Mouse (Mus musculus) heart, adult 2 months (tissue): ENCODE results near the gene Gm11084. TPM values are rescaled to one million over a fixed set of nuclear protein-coding genes. Genes with fewer than 3 reads are reported as not detected.

Source experiments
- DNase-seq, 2 experiments: peaks; one replicate each; pipeline ENCODE4 v3.0.0; 2021
- H3K27ac ChIP-seq: fragments of 200-600 bp; 2 replicates; pipeline ENCODE4 v1.8.1; 2022
- H3K27me3 ChIP-seq: fragments of 200-500 bp; 2 replicates; pipeline ENCODE4 v1.6.1; 2012; ENCODE audit warnings: mild to moderate bottlenecking, low read length, inconsistent platforms, mixed read lengths; ENCODE audit not compliant: control insufficient read depth, insufficient read depth
- H3K36me3 ChIP-seq: fragments of 200-500 bp; 2 replicates; pipeline ENCODE4 v1.6.1; 2012; ENCODE audit warnings: low read length, inconsistent platforms; ENCODE audit not compliant: control insufficient read depth, insufficient read depth
- H3K4me1 ChIP-seq: fragments of 200-500 bp; 2 replicates; pipeline ENCODE4 v1.6.1; 2011; ENCODE audit warnings: low read length; ENCODE audit not compliant: control insufficient read depth, insufficient read depth
- H3K4me3 ChIP-seq: fragments of 200-600 bp; 2 replicates; pipeline ENCODE4 v1.8.1; 2022
- H3K79me2 ChIP-seq: fragments of 200-500 bp; replicated peaks from 2 replicates; pipeline ENCODE4 v1.6.1; 2012; ENCODE audit warnings: mild to moderate bottlenecking, inconsistent platforms, low read length, moderate library complexity, mixed read lengths; ENCODE audit not compliant: control insufficient read depth, insufficient read depth
- H3K9ac ChIP-seq: fragments of 200-500 bp; 2 replicates; pipeline ENCODE4 v1.6.1; 2012; ENCODE audit warnings: low read depth, mild to moderate bottlenecking, control low read depth, inconsistent platforms, low read length, mixed read lengths
- CTCF ChIP-seq: fragments of 200-600 bp; IDR thresholded peaks from 2 replicates; pipeline ENCODE4 v1.8.1; 2022; ENCODE audit warnings: antibody characterized with exemption, mild to moderate bottlenecking, moderate library complexity
- EP300 ChIP-seq: fragments of 200-500 bp; IDR thresholded peaks from 2 replicates; pipeline ENCODE4 v1.6.1; 2011; ENCODE audit warnings: low read depth, low read length, control low read depth; ENCODE audit not compliant: insufficient read depth
- POLR2A ChIP-seq: fragments of 200-500 bp; IDR thresholded peaks from 2 replicates; pipeline ENCODE4 v1.6.1; 2011; ENCODE audit warnings: mild to moderate bottlenecking, low read depth, low read length, control low read depth; ENCODE audit not compliant: insufficient read depth
- WGBS: fragments of 180-500 bp; shearing (Covaris S2); methylation state at CpG from one replicate; pipeline ENCODE4 v1.1.7; 2018; 5-methylcytosine and 5-hydroxymethylcytosine counted together
- intact Hi-C: fragments of 180-260 bp; cut with DNase I; formaldehyde crosslinking; loops from one replicate; pipeline ENCODE4 v1.15.1; 2025
- long read RNA-seq: library from polyadenylated mRNA; stranded (forward); transcript quantifications from one replicate; pipeline ENCODE4 v2.0.0, GENCODE M21; 2021
- polyA plus RNA-seq: library from polyadenylated mRNA; depleted of rRNA; stranded (reverse); fragments of >200 nt; gene quantifications from 2 replicates; pipeline ENCODE4 v1.2.3, GENCODE M21; 2012; rRNA removed
- total RNA-seq, 2 experiments: library from RNA; stranded (reverse); gene quantifications; 2 replicates each; pipeline ENCODE4 v1.2.3; 2021

Gene Gm11084
- total RNA-seq, result not detected
- not detected in 2 replicates for polyA plus RNA-seq
- long read RNA-seq, partial matches to known transcripts, result 0 of 1 reads
- long read RNA-seq, other reads (novel, unspliced or antisense), result 1 of 1 reads

DNA sequence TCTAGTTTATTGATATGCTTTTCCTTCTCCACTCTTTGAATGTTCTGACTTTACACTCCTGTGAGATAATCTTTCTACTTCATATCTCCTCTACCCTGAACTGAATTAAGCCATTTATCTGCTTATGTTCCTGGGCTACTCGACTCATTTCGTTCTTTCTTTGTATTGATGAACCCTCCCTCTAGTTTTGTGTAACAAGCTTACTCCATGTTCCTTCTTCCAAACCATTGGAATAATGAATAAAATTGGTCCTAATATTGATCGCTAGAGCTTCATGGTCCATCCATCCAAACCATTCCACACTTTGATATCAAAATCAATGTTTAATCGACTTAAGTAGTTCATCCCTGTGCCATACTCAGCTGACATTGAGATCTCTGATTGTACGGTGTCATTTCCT lies at the start of gene Gm11084:
TSS of gene Gm11084 (minus strand) at position 101 of the 400 bp plus-strand sequence.
- no peak for TF ChIP-seq POLR2A
- TF ChIP-seq CTCF, result no peak
- no peak for TF ChIP-seq EP300
- H3K79me2 ChIP-seq, result no peaks in the 10 kb centered on the region

DNA sequence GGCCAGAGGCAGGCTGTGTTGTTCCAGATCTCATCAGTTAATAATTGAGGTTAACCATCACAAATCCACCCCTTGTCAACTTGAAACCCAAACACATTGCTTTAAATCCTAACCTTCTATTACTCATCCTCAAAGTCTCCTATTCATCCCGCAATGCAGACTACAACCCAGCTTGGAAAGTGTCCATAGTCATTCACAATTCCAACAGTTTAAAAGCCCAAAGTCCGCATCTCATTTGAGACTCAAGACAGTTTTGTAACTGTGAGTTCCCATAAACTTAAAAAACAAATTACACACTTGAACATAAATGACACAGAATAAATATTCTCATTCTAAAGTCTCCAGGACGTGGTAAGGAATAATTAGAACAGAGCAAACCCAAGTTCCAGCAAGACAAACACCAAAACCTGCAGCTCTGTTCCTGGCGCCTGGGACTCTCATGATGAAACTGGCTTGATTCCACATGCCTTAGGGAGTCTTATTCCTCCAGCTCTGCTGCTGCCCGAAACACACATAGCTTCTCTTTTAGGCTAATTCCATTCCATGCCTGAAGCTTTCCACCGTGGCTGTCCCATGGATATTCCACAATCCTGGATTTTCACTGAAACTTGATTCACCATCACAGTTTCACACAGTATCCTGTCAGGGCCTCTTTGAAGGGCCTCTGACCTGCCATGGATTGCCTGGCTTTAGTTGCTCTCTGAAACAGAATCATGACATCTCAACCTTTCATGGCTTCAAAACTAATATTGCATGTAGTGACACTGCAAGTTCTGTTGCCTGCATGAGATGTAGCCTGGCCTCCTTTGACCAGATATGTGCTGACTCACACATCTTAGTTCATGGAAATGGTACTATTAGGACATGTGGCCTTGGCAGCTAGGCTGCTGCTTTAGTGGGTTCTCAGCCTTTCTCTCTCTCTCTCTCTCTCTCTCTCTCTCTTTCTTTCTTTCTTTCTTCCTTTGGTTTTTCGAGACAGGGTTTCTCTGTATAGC lies 44.8 kb upstream of the Gm11084 start:
- Histone ChIP-seq H3K27ac (no peak overlapping the region), H3K9ac (no peak overlapping the region), H3K36me3 (no peaks in the 10 kb centered on the region), H3K4me1 (no peaks in the 10 kb centered on the region), H3K27me3 (no peaks in the 10 kb centered on the region), H3K4me3 (no peak overlapping the region), H3K79me2 (no peaks in the 10 kb centered on the region)
- no peak for TF ChIP-seq CTCF
- TF ChIP-seq POLR2A, result no peak
- TF ChIP-seq EP300, result no peak
- 69% methylated on average over 7 of the region's 7 CpGs for WGBS
- intact Hi-C loops, result no loop called here
- DNase-seq, result no peak

More for the DNA sequence above, at the start of gene Gm11084:
- H3K27me3 ChIP-seq, result no peaks in the 10 kb centered on the region
- H3K27ac ChIP-seq, result no peak within 1 kb of the TSS
- peaks cover 4% of the 10 kb centered on the region for H3K4me1 ChIP-seq
- WGBS, result 87% methylated on average over 5 of the region's 5 CpGs
- no peak within 1 kb of the TSS for H3K9ac ChIP-seq
- no peaks in the 10 kb centered on the region for H3K36me3 ChIP-seq
- H3K4me3 ChIP-seq, result no peak within 1 kb of the TSS
- intact Hi-C loops, result no loop called here
- DNase-seq, result no peak

DNA sequence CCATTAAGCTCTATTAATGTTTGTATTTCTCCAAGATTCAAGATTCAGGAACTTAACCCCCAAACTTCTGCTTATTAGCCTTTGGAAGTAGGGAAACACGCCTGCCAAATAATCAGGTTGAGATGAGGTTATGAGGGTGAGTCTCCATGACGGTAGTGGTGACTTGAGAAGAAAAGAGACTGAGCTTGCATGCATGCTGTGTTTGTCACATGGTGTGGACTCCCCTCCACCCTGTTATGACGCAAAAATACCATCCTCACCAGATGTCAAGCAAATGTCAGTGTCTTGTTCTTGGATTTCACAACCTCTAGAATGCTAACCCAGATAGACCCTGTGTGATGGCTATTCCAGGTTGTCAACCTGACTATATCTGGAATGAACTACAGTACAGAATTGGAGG lies 43.3 kb upstream of the Gm11084 start:
- no peaks in the 10 kb centered on the region for H3K79me2 ChIP-seq
- H3K4me1 ChIP-seq, result no peaks in the 10 kb centered on the region
- no peak overlapping the region for H3K9ac ChIP-seq
- TF ChIP-seq POLR2A (no peak), CTCF (no peak), EP300 (no peak)
- 92% methylated on average over 3 of the region's 3 CpGs for WGBS
- DNase-seq, result no peak
- no peaks in the 10 kb centered on the region for H3K36me3 ChIP-seq
- H3K27ac ChIP-seq, result no peak overlapping the region
- H3K27me3 ChIP-seq, result no peaks in the 10 kb centered on the region
- intact Hi-C loops, result no loop called here
- no peak overlapping the region for H3K4me3 ChIP-seq

DNA sequence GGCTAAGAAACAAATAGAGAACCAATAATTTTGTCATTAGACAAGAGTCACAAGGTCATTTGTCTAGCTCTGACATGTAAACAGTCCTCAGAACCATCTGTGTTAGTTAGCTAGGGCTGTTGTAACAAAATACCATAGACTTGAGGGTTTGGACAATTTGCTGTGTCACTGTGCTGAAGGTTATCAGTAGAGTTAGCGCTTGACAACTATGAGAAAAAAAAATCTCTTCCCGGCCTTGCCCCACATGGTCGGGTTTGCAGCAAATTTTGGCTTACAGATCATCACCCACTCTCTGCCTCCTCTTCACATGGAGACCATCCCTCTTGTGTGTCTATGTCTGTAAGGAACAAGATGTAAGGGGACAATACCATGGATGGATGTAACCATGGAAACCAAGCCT lies 41.5 kb upstream of the Gm11084 start:
- WGBS, result 88% methylated on average over 3 of the region's 3 CpGs
- H3K36me3 ChIP-seq, result no peaks in the 10 kb centered on the region
- intact Hi-C loops, result no loop called here
- no peaks in the 10 kb centered on the region for H3K4me1 ChIP-seq
- no peak overlapping the region for H3K9ac ChIP-seq
- H3K27ac ChIP-seq, result no peak overlapping the region
- no peak for DNase-seq
- no peak overlapping the region for H3K4me3 ChIP-seq
- no peak for TF ChIP-seq CTCF
- TF ChIP-seq POLR2A, result no peak
- TF ChIP-seq EP300, result no peak
- no peaks in the 10 kb centered on the region for H3K79me2 ChIP-seq
- H3K27me3 ChIP-seq, result no peaks in the 10 kb centered on the region

DNA sequence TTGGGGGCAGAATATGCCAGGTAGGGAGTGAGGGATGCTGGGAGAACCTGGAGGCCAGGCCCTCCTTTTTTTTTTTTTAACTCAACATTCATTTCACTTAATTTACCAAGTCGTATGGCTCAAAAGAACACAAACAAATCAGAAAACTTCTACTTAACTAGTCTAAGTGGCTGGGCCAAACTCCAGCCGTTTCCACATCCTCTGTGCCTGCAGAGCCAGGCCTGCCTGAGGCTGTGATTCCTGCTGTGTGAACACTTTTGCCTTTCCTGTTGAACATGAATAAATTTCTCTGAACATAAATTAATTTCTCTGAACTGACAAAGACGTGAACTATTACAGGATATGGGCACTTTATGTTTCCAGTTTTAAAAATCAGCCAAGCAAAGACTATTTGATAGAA lies 40.6 kb upstream of the Gm11084 start:
- Histone ChIP-seq H3K4me3 (no peak overlapping the region), H3K79me2 (no peaks in the 10 kb centered on the region), H3K4me1 (no peaks in the 10 kb centered on the region), H3K27me3 (no peaks in the 10 kb centered on the region), H3K36me3 (no peaks in the 10 kb centered on the region), H3K9ac (no peak overlapping the region), H3K27ac (no peak overlapping the region)
- TF ChIP-seq EP300 (no peak), CTCF (no peak), POLR2A (no peak)
- WGBS, result 53% methylated on average over 3 of the region's 3 CpGs
- DNase-seq, result no peak
- intact Hi-C loops, result no loop called here

DNA sequence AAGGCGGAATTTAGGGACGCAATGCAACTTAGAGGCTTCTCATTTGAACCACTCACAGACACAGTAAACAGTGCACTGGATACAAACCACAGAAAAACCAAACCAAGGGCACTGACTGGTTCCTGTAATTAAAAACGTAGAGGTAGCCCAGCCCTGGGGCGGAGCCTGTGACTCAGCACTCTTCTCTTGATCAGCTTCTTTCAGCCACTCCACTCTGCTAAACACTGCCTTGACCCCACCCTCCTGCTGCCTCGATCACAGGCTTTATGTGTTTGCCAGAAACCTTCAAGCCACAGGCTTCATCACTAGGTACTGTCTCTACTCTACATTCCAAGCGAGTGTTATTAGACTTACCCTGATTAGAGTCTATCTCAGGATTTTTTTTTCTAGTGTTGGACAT lies 37.3 kb upstream of the Gm11084 start:
- H3K27ac ChIP-seq, result no peak overlapping the region
- intact Hi-C loops, result no loop called here
- no peak overlapping the region for H3K4me3 ChIP-seq
- 63% methylated on average over 6 of the region's 6 CpGs for WGBS
- no peaks in the 10 kb centered on the region for H3K36me3 ChIP-seq
- no peak overlapping the region for H3K9ac ChIP-seq
- no peak for DNase-seq
- H3K27me3 ChIP-seq, result no peaks in the 10 kb centered on the region
- H3K79me2 ChIP-seq, result no peaks in the 10 kb centered on the region
- TF ChIP-seq POLR2A, result no peak
- H3K4me1 ChIP-seq, result peaks cover 4% of the 10 kb centered on the region
